Comparison of ENCODE assay signal across 8 mouse cellular contexts in the genomic region with DNA sequence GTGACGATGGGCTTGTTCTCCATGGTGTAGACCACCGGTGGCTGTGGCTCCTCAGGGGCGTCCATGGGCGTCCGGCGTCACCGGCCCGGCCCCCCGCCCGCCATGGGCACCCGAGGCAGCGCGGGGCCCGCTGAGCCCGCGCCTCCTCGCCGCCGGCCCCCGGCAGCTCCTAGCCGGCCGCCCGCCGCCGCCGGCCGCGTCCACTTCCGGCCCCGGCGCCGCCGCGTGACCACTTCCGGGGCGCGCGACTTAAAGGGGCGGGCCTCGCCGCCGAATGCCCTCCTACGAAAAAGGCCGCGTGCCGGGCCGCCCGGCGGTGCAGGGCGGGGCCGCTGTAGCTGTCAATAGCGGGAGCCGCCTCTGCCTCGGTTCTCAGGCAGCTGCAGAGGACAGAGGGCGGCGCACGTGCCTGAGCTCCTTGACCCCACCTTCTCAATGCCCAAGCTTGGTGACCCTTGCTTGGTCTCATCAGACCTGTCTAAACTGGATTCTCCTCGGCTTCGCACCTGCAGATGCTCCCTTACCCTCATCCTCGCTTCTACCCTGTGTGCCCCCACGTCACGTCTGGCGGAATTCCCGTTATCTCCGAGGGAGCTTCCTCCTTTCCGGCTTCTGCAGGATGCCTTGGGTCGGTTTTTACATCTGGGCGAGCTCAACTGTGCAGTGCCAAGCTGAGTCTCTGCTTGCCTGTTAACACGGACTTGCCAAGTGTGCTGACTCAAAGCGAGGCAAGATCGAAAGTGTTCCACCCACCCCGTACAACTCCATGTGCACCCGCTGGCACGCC. TPM values are rescaled to one million over a fixed set of nuclear protein-coding genes. Genes with fewer than 3 reads are reported as not detected.
DNase-seq lines count a peak whose midpoint lies in the region; ATAC-seq and TF ChIP-seq lines count a peak whose summit lies in the region.

A gene (minus strand): TSS at position 204 of the 787 bp plus-strand sequence.

- intact Hi-C loops in heart, postnatal 10 days (cut with DNase I): no loop called here

- DNase-seq in CH12.LX (ENCODE audit: extremely low read depth): peak; percentile 76
- peak; percentile 85 for DNase-seq in c-Kit-positive CD71-positive TER-119-positive erythroid progenitor cells, embryonic 14.5 days (ENCODE audit: low spot score)
- DNase-seq in heart, postnatal 10 days: peak; percentile 90 to 91
- DNase-seq in large intestine, adult 2 months (ENCODE audit: low read depth, low spot score): no peak
- peak; percentile 93 for DNase-seq in liver, postnatal 0 days
- DNase-seq in testis, postnatal 10 days (ENCODE audit: low spot score): peak; percentile 92

- H3K4me1 ChIP-seq in CH12.LX (ENCODE audit: control insufficient read depth in 1 of 2, insufficient read depth in 2 of 2): peaks cover 7 to 39% of the 10 kb centered on the region in 2 experiments
- H3K4me1 ChIP-seq in forebrain, embryonic 13.5 days: peaks cover 20% of the 10 kb centered on the region
- H3K4me1 ChIP-seq in liver, postnatal 0 days (ENCODE audit: insufficient read depth): peaks cover 29% of the 10 kb centered on the region
- peaks cover 17% of the 10 kb centered on the region for H3K4me1 ChIP-seq in neural tube, embryonic 14.5 days (ENCODE audit: control insufficient read depth, insufficient read depth, low read length)

- peak within 1 kb of the TSS; percentile 68 for H3K9ac ChIP-seq in CH12.LX (ENCODE audit: insufficient read depth, low read depth)
- peak within 1 kb of the TSS; percentile 87 for H3K9ac ChIP-seq in forebrain, embryonic 13.5 days
- peak within 1 kb of the TSS; percentile 90 for H3K9ac ChIP-seq in liver, postnatal 0 days (replicated peaks)
- H3K9ac ChIP-seq in neural tube, embryonic 14.5 days (replicated peaks; ENCODE audit: low read depth, low read length): peak within 1 kb of the TSS; percentile 76

- dilution Hi-C loops in CH12.LX (cut with MboI; ENCODE audit: extremely low pct_ligation_motif_present, extremely low pct_unique_long_range_greater_than_20kb, low sequenced_read_pairs): no loop called here

- TF ChIP-seq CTCF in CH12.LX (conservative IDR thresholded peaks at IDR 0.05 in 1 of 2, IDR thresholded peaks at IDR 0.05 in 1 of 2; ENCODE audit: low read depth in 2 of 2, low read length in 2 of 2): no peak
- peak; percentile 14; the same call in 1 of the 2 replicates for TF ChIP-seq CTCF in liver, postnatal 0 days (IDR thresholded peaks at IDR 0.05; ENCODE audit: low read depth)

- TF ChIP-seq POLR2A in CH12.LX (IDR thresholded peaks at IDR 0.05; ENCODE audit: low read depth, low read length): peak; percentile 57

- H3K36me3 ChIP-seq in CH12.LX (replicated peaks in 1 of 2; ENCODE audit: control insufficient read depth in 1 of 2, insufficient read depth in 1 of 2, low read length in 1 of 2): peaks cover 0 to 25% of the 10 kb centered on the region in 2 experiments
- no peaks in the 10 kb centered on the region for H3K36me3 ChIP-seq in forebrain, embryonic 13.5 days (ENCODE audit: poor library complexity, severe bottlenecking)
- H3K36me3 ChIP-seq in liver, postnatal 0 days (replicated peaks; ENCODE audit: insufficient read depth, low read length): no peaks in the 10 kb centered on the region
- no peaks in the 10 kb centered on the region for H3K36me3 ChIP-seq in neural tube, embryonic 14.5 days (ENCODE audit: control insufficient read depth, insufficient read depth, low read length)

- TF ChIP-seq RAD21 in CH12.LX (IDR thresholded peaks at IDR 0.05; ENCODE audit: low read depth, low read length): no peak; the same call in none of the 2 replicates

- peak; percentile 96 for ATAC-seq in forebrain, embryonic 13.5 days
- peak; percentile 96 for ATAC-seq in liver, postnatal 0 days
- ATAC-seq in neural tube, embryonic 14.5 days (ENCODE audit: low read depth): peak; percentile 96

- under 1% methylated on average over 62 of the region's 74 CpGs for WGBS in forebrain, embryonic 13.5 days
- WGBS in large intestine, adult 2 months: under 1% methylated on average over 74 of the region's 74 CpGs
- WGBS in liver, postnatal 0 days (ENCODE audit: insufficient replicate concordance): under 1% methylated on average over 37 of the region's 74 CpGs
- WGBS in neural tube, embryonic 14.5 days: under 1% methylated on average over 51 of the region's 74 CpGs

- no peaks in the 10 kb centered on the region for H3K27me3 ChIP-seq in CH12.LX (replicated peaks)
- H3K27me3 ChIP-seq in forebrain, embryonic 13.5 days: no peaks in the 10 kb centered on the region
- no peaks in the 10 kb centered on the region for H3K27me3 ChIP-seq in liver, postnatal 0 days (ENCODE audit: insufficient read depth, low read length)
- no peaks in the 10 kb centered on the region for H3K27me3 ChIP-seq in neural tube, embryonic 14.5 days (ENCODE audit: control insufficient read depth, insufficient read depth, low read length)

- in situ Hi-C loops in CH12.LX (cut with MboI; ENCODE audit: low pct_ligation_motif_present, low pct_unique_long_range_greater_than_20kb, low sequenced_read_pairs): no loop called here

- peaks cover 15% of the 10 kb centered on the region for H3K79me2 ChIP-seq in CH12.LX (replicated peaks; ENCODE audit: control insufficient read depth, extremely low read depth, insufficient read depth, poor library complexity, severe bottlenecking)

- no peak for TF ChIP-seq EP300 in CH12.LX (IDR thresholded peaks at IDR 0.05; ENCODE audit: low read length)
- TF ChIP-seq EP300 in liver, postnatal 0 days (IDR thresholded peaks at IDR 0.05; ENCODE audit: low read depth): no peak

- H3K4me3 ChIP-seq in CH12.LX (replicated peaks in 1 of 3; ENCODE audit: low read depth in 2 of 3, low read length in 2 of 3, poor library complexity in 1 of 3): peak within 1 kb of the TSS; percentile 80 to 93 (median 89)
- H3K4me3 ChIP-seq in forebrain, embryonic 13.5 days: peak within 1 kb of the TSS; percentile 92
- H3K4me3 ChIP-seq in liver, postnatal 0 days (ENCODE audit: low read depth, low read length): peak within 1 kb of the TSS; percentile 88
- peak within 1 kb of the TSS; percentile 77 for H3K4me3 ChIP-seq in neural tube, embryonic 14.5 days (ENCODE audit: low read depth, low read length)

- peak within 1 kb of the TSS; percentile 14 for H3K27ac ChIP-seq in CH12.LX (ENCODE audit: insufficient read depth, low read depth)
- peak within 1 kb of the TSS; percentile 68 for H3K27ac ChIP-seq in forebrain, embryonic 13.5 days
- peak within 1 kb of the TSS; percentile 88 for H3K27ac ChIP-seq in liver, postnatal 0 days (ENCODE audit: low read depth)
- peak within 1 kb of the TSS; percentile 87 for H3K27ac ChIP-seq in neural tube, embryonic 14.5 days (ENCODE audit: low read depth, low read length)

- peaks cover 4% of the 10 kb centered on the region for H3K9me3 ChIP-seq in CH12.LX (replicated peaks; ENCODE audit: low read length)
- no peaks in the 10 kb centered on the region for H3K9me3 ChIP-seq in forebrain, embryonic 13.5 days (replicated peaks)
- H3K9me3 ChIP-seq in liver, postnatal 0 days (ENCODE audit: low read length): no peaks in the 10 kb centered on the region
- H3K9me3 ChIP-seq in neural tube, embryonic 14.5 days (ENCODE audit: control insufficient read depth, low read length): no peaks in the 10 kb centered on the region

- H3K4me2 ChIP-seq in CH12.LX (ENCODE audit: insufficient read depth, low read depth, poor library complexity, severe bottlenecking): peak within 1 kb of the TSS; percentile 80
- peak within 1 kb of the TSS; percentile 93 for H3K4me2 ChIP-seq in forebrain, embryonic 13.5 days
- H3K4me2 ChIP-seq in liver, postnatal 0 days (ENCODE audit: low read depth, low read length): peak within 1 kb of the TSS; percentile 81
- peak within 1 kb of the TSS; percentile 82 for H3K4me2 ChIP-seq in neural tube, embryonic 14.5 days (ENCODE audit: low read depth, low read length)

TF ChIP-seq in CH12.LX, 34 proteins besides CTCF, POLR2A, EP300 and RAD21 (continues in another document):
- TF ChIP-seq USF2 (conservative IDR thresholded peaks at IDR 0.05; ENCODE audit: low read depth, low read length): no peak
- TF ChIP-seq ZC3H11A (IDR thresholded peaks at IDR 0.05; ENCODE audit: low read depth, low read length): no peak
- no peak for TF ChIP-seq ZMIZ1 (IDR thresholded peaks at IDR 0.05; ENCODE audit: low read depth, low read length)
- no peak for TF ChIP-seq CHD1 (IDR thresholded peaks at IDR 0.05; ENCODE audit: low read depth, low read length)
- TF ChIP-seq MXI1 (IDR thresholded peaks at IDR 0.05; ENCODE audit: low read depth, low read length): peak; percentile 96
- TF ChIP-seq UBTF (IDR thresholded peaks at IDR 0.05; ENCODE audit: low read depth, low read length): no peak
- peak; percentile 59; the same call in 1 of the 2 replicates for TF ChIP-seq IRF4 (IDR thresholded peaks at IDR 0.05; ENCODE audit: low read depth, low read length)
- TF ChIP-seq BHLHE40 (IDR thresholded peaks at IDR 0.05; ENCODE audit: low read depth, low read length): peak; percentile 94
- TF ChIP-seq SMC3 (IDR thresholded peaks at IDR 0.05; ENCODE audit: low read depth, low read length): 0 out of 2 replicates have a peak, but pooled peaks have one; percentile 7
- 0 out of 2 replicates have a peak, but pooled peaks have one; percentile 23 for TF ChIP-seq RCOR1 (conservative IDR thresholded peaks at IDR 0.05; ENCODE audit: low read depth, low read length)
- no peak for TF ChIP-seq JUN (IDR thresholded peaks at IDR 0.05; ENCODE audit: insufficient read depth, low read depth, low read length)
- peak; percentile 66; the same call in 1 of the 2 replicates for TF ChIP-seq KAT2A (IDR thresholded peaks at IDR 0.05; ENCODE audit: insufficient replicate concordance, low read length)
- no peak for TF ChIP-seq PAX5 (IDR thresholded peaks at IDR 0.05; ENCODE audit: low read length)
- peak; percentile 37; the same call in 1 of the 2 replicates for TF ChIP-seq USF1 (IDR thresholded peaks at IDR 0.05; ENCODE audit: low read depth, low read length)
- no peak; the same call in 1 of the 2 replicates for TF ChIP-seq GABPA (IDR thresholded peaks at IDR 0.05; ENCODE audit: insufficient replicate concordance, low read depth, low read length)
- TF ChIP-seq NRF1 (IDR thresholded peaks at IDR 0.05; ENCODE audit: low read depth, low read length): no peak
- TF ChIP-seq E2F4 (IDR thresholded peaks at IDR 0.05; ENCODE audit: insufficient replicate concordance, low read depth, low read length): no peak
- no peak for TF ChIP-seq CHD2 (IDR thresholded peaks at IDR 0.05; ENCODE audit: low read length)
- TF ChIP-seq ELF1 (IDR thresholded peaks at IDR 0.05; ENCODE audit: low read depth, low read length): peak; percentile 86

RNA-seq across cellular contexts. Expression of the gene that starts here (rescaled TPM):
- total RNA-seq in CH12.LX (2012; rRNA removed) (22.1 and 23.4 TPM in 2 replicates), CH12.LX (2014; rRNA removed) (24.7 and 26.5 TPM in 2 replicates)
- 21.2 and 26.7 TPM in 2 replicates for polyA plus RNA-seq in CH12.LX (2012; ENCODE audit: insufficient read length, low read depth)
- polyA plus RNA-seq in forebrain, embryonic 13.5 days (2015; fragmentation: Nextera tagmentation; extraction: Ambion mirVana): 16.8 and 18.9 TPM in 2 replicates
- 10 to 100 TPM; 37.9 to 38.1 TPM for total RNA-seq in heart, postnatal 10 days (2021)
- 53.6 and 84.4 TPM in 2 replicates for polyA plus RNA-seq in large intestine, adult 2 months (2012; rRNA removed)
- polyA plus RNA-seq in liver, postnatal 0 days (2015; fragmentation: Nextera tagmentation; extraction: Ambion mirVana): 13.9 and 14.7 TPM in 2 replicates
- 28.4 and 43.2 TPM in 2 replicates for polyA plus RNA-seq in neural tube, embryonic 14.5 days (2014; fragmentation: Nextera tagmentation; extraction: Ambion mirVana)

Comparison
In these comparisons a context has a peak if more than half of its experiments do, and no peak if none do; other contexts are left out.
1. H3K27ac ChIP-seq: peak in every context shown above with its lines; median percentile 88 in liver, postnatal 0 days; 87 in neural tube, embryonic 14.5 days; 68 in forebrain, embryonic 13.5 days; 14 in CH12.LX.